Mouse (Mus musculus) liver, postnatal 0 days (tissue): ENCODE measurements around the gene Sgms1.

Experiments
- CTCF ChIP-seq: sonication (generic); IDR thresholded peaks from 2 replicates; pipeline ENCODE4 v1.5.1; 2016; ENCODE audit warnings: antibody characterized with exemption, low read depth
- EP300 ChIP-seq: IDR thresholded peaks from 2 replicates; pipeline ENCODE4 v1.6.1; 2016; ENCODE audit warnings: antibody characterized with exemption, low read depth, mild to moderate bottlenecking

GRCm38 (mm10) chr19:32280380-32280779 lies 109.1 kb downstream of the Sgms1 start:
- TF ChIP-seq CTCF (no peak), EP300 (no peak)
